19 mouse cellular contexts compared by ENCODE assay signal in the genomic region with DNA sequence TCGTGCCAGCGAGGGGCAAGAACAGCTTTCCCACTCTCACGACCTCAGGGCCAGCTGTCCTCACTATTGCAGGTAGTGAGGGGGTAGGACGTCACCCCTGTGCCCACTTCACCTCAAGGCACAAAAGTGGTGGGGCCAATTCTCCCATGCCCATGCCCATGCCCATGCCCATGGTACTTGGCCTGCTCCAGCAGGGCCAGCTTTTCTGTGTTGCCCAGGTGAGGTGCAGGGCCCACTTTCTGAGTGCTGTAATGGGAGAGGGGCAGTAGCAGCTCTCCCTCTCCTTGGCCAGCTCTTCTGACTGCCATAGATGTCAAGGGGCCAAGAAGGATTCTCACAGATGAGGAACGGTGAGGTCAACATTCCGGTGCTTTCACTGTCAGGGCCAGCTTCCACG.
DNase-seq lines count a peak whose midpoint lies in the region; ATAC-seq and TF ChIP-seq lines count a peak whose summit lies in the region.
"Had no signal": no experiment of that assay in that cellular context is flagged by ENCODE, and none has a peak within 500 bp of the region (broad histone marks: within the 10 kb centered on the region; RNA-seq: fewer than 3 reads in every experiment).

No protein-coding gene starts in this region.

- TF ChIP-seq CTCF in stomach, postnatal 0 days (IDR thresholded peaks at IDR 0.05; ENCODE audit: low read depth) = no peak

- 86% methylated on average over 7 of the region's 7 CpGs for WGBS in hindbrain, embryonic 13.5 days
- WGBS in hindbrain, embryonic 12.5 days = 85% methylated on average over 7 of the region's 7 CpGs
- 77% methylated on average over 7 of the region's 7 CpGs for whole genome bisulfite sequencing in kidney, embryonic 16.5 days
- WGBS in midbrain, embryonic 11.5 days = 83% methylated on average over 7 of the region's 7 CpGs
- 94% methylated on average over 7 of the region's 7 CpGs for WGBS in midbrain, embryonic 10.5 days
- WGBS in stomach, embryonic 14.5 days = 85% methylated on average over 7 of the region's 7 CpGs
- 84% methylated on average over 7 of the region's 7 CpGs for WGBS in stomach, postnatal 0 days

- TF ChIP-seq EP300 in stomach, postnatal 0 days (optimal IDR thresholded peaks at IDR 0.05) = no peak

- no peaks in the 10 kb centered on the region for H3K36me3 ChIP-seq in hindbrain, embryonic 13.5 days
- no peaks in the 10 kb centered on the region for H3K36me3 ChIP-seq in hindbrain, embryonic 12.5 days
- no peaks in the 10 kb centered on the region for H3K36me3 ChIP-seq in kidney, embryonic 16.5 days (ENCODE audit: insufficient read depth, low read length)
- no peaks in the 10 kb centered on the region for H3K36me3 ChIP-seq in midbrain, embryonic 11.5 days (ENCODE audit: control insufficient read depth, insufficient read depth, low read length)
- no peaks in the 10 kb centered on the region for H3K36me3 ChIP-seq in midbrain, embryonic 10.5 days
- no peaks in the 10 kb centered on the region for H3K36me3 ChIP-seq in stomach, embryonic 14.5 days (ENCODE audit: control insufficient read depth, insufficient read depth, low read length)
- no peaks in the 10 kb centered on the region for H3K36me3 ChIP-seq in stomach, postnatal 0 days (ENCODE audit: control insufficient read depth, insufficient read depth, low read length)
- H3K36me3 ChIP-seq: embryonic facial prominence, embryonic 13.5 days; heart, embryonic 13.5 days had no signal

- no peak overlapping the region for H3K9ac ChIP-seq in hindbrain, embryonic 13.5 days
- no peak overlapping the region for H3K9ac ChIP-seq in hindbrain, embryonic 12.5 days
- no peak overlapping the region for H3K9ac ChIP-seq in kidney, embryonic 16.5 days (replicated peaks; ENCODE audit: low read length)
- no peak overlapping the region for H3K9ac ChIP-seq in midbrain, embryonic 11.5 days (ENCODE audit: low read length)
- H3K9ac ChIP-seq in stomach, embryonic 14.5 days (replicated peaks; ENCODE audit: low read depth, low read length) = no peak overlapping the region
- no peak overlapping the region for H3K9ac ChIP-seq in stomach, postnatal 0 days (ENCODE audit: low read length)
- H3K9ac ChIP-seq: embryonic facial prominence, embryonic 13.5 days; forebrain, embryonic 13.5 days; heart, embryonic 13.5 days had no signal

- H3K27me3 ChIP-seq in hindbrain, embryonic 13.5 days = no peaks in the 10 kb centered on the region
- H3K27me3 ChIP-seq in hindbrain, embryonic 12.5 days = no peaks in the 10 kb centered on the region
- H3K27me3 ChIP-seq in kidney, embryonic 16.5 days (ENCODE audit: insufficient read depth, low read length) = no peaks in the 10 kb centered on the region
- no peaks in the 10 kb centered on the region for H3K27me3 ChIP-seq in midbrain, embryonic 11.5 days (ENCODE audit: control insufficient read depth, insufficient read depth, low read length)
- no peaks in the 10 kb centered on the region for H3K27me3 ChIP-seq in midbrain, embryonic 10.5 days (ENCODE audit: low read depth, poor library complexity, severe bottlenecking)
- no peaks in the 10 kb centered on the region for H3K27me3 ChIP-seq in stomach, embryonic 14.5 days (ENCODE audit: control insufficient read depth, insufficient read depth, low read length)
- H3K27me3 ChIP-seq in stomach, postnatal 0 days (ENCODE audit: control insufficient read depth, insufficient read depth, low read length) = no peaks in the 10 kb centered on the region
- H3K27me3 ChIP-seq: CH12.LX; embryonic facial prominence, embryonic 13.5 days; forebrain, embryonic 13.5 days; heart, embryonic 13.5 days had no signal

- no peaks in the 10 kb centered on the region for H3K9me3 ChIP-seq in hindbrain, embryonic 13.5 days
- no peaks in the 10 kb centered on the region for H3K9me3 ChIP-seq in hindbrain, embryonic 12.5 days (replicated peaks)
- H3K9me3 ChIP-seq in kidney, embryonic 16.5 days (ENCODE audit: low read length) = no peaks in the 10 kb centered on the region
- H3K9me3 ChIP-seq in midbrain, embryonic 11.5 days (ENCODE audit: control insufficient read depth, low read length) = no peaks in the 10 kb centered on the region
- H3K9me3 ChIP-seq in midbrain, embryonic 10.5 days (replicated peaks) = no peaks in the 10 kb centered on the region
- no peaks in the 10 kb centered on the region for H3K9me3 ChIP-seq in stomach, embryonic 14.5 days (ENCODE audit: control insufficient read depth, low read depth, low read length)
- no peaks in the 10 kb centered on the region for H3K9me3 ChIP-seq in stomach, postnatal 0 days (ENCODE audit: control insufficient read depth, low read length)
- H3K9me3 ChIP-seq: embryonic facial prominence, embryonic 13.5 days; forebrain, embryonic 13.5 days; heart, embryonic 13.5 days had no signal

- no peak overlapping the region for H3K4me3 ChIP-seq in hindbrain, embryonic 13.5 days
- no peak overlapping the region for H3K4me3 ChIP-seq in hindbrain, embryonic 12.5 days
- H3K4me3 ChIP-seq in kidney, embryonic 16.5 days (ENCODE audit: low read length) = no peak overlapping the region
- H3K4me3 ChIP-seq in midbrain, embryonic 11.5 days (ENCODE audit: low read depth, low read length) = no peak overlapping the region
- H3K4me3 ChIP-seq in midbrain, embryonic 10.5 days = no peak overlapping the region
- no peak overlapping the region for H3K4me3 ChIP-seq in stomach, embryonic 14.5 days (ENCODE audit: low read depth, low read length)
- H3K4me3 ChIP-seq in stomach, postnatal 0 days (ENCODE audit: low read depth, low read length) = no peak overlapping the region
- H3K4me3 ChIP-seq: embryonic facial prominence, embryonic 13.5 days; forebrain, embryonic 13.5 days; gastrocnemius, adult 2 months; heart, embryonic 13.5 days had no signal

- H3K4me2 ChIP-seq in hindbrain, embryonic 13.5 days = no peak overlapping the region
- H3K4me2 ChIP-seq in hindbrain, embryonic 12.5 days (replicated peaks) = no peak overlapping the region
- no peak overlapping the region for H3K4me2 ChIP-seq in kidney, embryonic 16.5 days (replicated peaks; ENCODE audit: low read depth, low read length)
- H3K4me2 ChIP-seq in midbrain, embryonic 11.5 days = no peak overlapping the region
- no peak overlapping the region for H3K4me2 ChIP-seq in stomach, embryonic 14.5 days (replicated peaks; ENCODE audit: low read depth, low read length)
- H3K4me2 ChIP-seq in stomach, postnatal 0 days (replicated peaks; ENCODE audit: low read depth) = no peak overlapping the region
- H3K4me2 ChIP-seq: embryonic facial prominence, embryonic 13.5 days; forebrain, embryonic 13.5 days; heart, embryonic 13.5 days had no signal

- H3K4me1 ChIP-seq in hindbrain, embryonic 13.5 days (replicated peaks) = no peaks in the 10 kb centered on the region
- no peaks in the 10 kb centered on the region for H3K4me1 ChIP-seq in hindbrain, embryonic 12.5 days
- no peaks in the 10 kb centered on the region for H3K4me1 ChIP-seq in kidney, embryonic 16.5 days (ENCODE audit: insufficient read depth, low read length)
- no peaks in the 10 kb centered on the region for H3K4me1 ChIP-seq in midbrain, embryonic 11.5 days (ENCODE audit: control insufficient read depth, insufficient read depth, low read length)
- peaks cover 14% of the 10 kb centered on the region for H3K4me1 ChIP-seq in midbrain, embryonic 10.5 days
- no peaks in the 10 kb centered on the region for H3K4me1 ChIP-seq in stomach, embryonic 14.5 days (ENCODE audit: control insufficient read depth, insufficient read depth, low read length)
- H3K4me1 ChIP-seq in stomach, postnatal 0 days (replicated peaks; ENCODE audit: control insufficient read depth, insufficient read depth) = no peaks in the 10 kb centered on the region
- H3K4me1 ChIP-seq: embryonic facial prominence, embryonic 13.5 days had no signal

- DNase-seq in kidney, adult 18-20 months = no peak
- DNase-seq in midbrain, embryonic 11.5 days (ENCODE audit: low spot score, missing footprints) = no peak
- DNase-seq in midbrain, embryonic 10.5 days (ENCODE audit: low spot score) = no peak
- no peak for DNase-seq in stomach, postnatal 0 days (ENCODE audit: low spot score)
- DNase-seq: adrenal gland, adult 2 months; adrenal gland, postnatal 25 days; cerebellum, adult 18-20 months; cerebellum, adult 9-11 months; cerebellum, postnatal 36 days; heart, postnatal 4 days had no signal

- ATAC-seq in hindbrain, embryonic 13.5 days (ENCODE audit: low FRiP score) = 0 out of 2 replicates have a peak, but pooled peaks have one; percentile 52
- ATAC-seq in hindbrain, embryonic 12.5 days (ENCODE audit: low FRiP score) = no peak
- ATAC-seq in kidney, embryonic 16.5 days (ENCODE audit: low FRiP score, low TSS enrichment) = peak; percentile 54; the same call in 1 of the 2 replicates
- ATAC-seq in midbrain, embryonic 11.5 days (ENCODE audit: low FRiP score) = 0 out of 2 replicates have a peak, but pooled peaks have one; percentile 44
- 0 out of 2 replicates have a peak, but pooled peaks have one; percentile 14 for ATAC-seq in stomach, embryonic 14.5 days (ENCODE audit: insufficient number of reproducible peaks, insufficient read depth, low FRiP score, low read depth)
- no peak for ATAC-seq in stomach, postnatal 0 days (ENCODE audit: low FRiP score, low TSS enrichment)
- ATAC-seq: forebrain, embryonic 13.5 days had no signal

- no peak overlapping the region for H3K27ac ChIP-seq in hindbrain, embryonic 13.5 days
- no peak overlapping the region for H3K27ac ChIP-seq in hindbrain, embryonic 12.5 days
- no peak overlapping the region for H3K27ac ChIP-seq in kidney, embryonic 16.5 days (ENCODE audit: low read length)
- H3K27ac ChIP-seq in midbrain, embryonic 11.5 days (ENCODE audit: low read depth, low read length) = no peak overlapping the region
- H3K27ac ChIP-seq in midbrain, embryonic 10.5 days (replicated peaks) = no peak overlapping the region
- no peak overlapping the region for H3K27ac ChIP-seq in stomach, embryonic 14.5 days (ENCODE audit: low read length)
- no peak overlapping the region for H3K27ac ChIP-seq in stomach, postnatal 0 days (replicated peaks)
- H3K27ac ChIP-seq: embryonic facial prominence, embryonic 13.5 days; forebrain, embryonic 13.5 days; gastrocnemius, adult 2 months; heart, embryonic 13.5 days had no signal

Comparison
In these comparisons a context has a peak if more than half of its experiments do, and no peak if none do; other contexts are left out.
1. ATAC-seq: peak in hindbrain, embryonic 13.5 days (single experiment), kidney, embryonic 16.5 days (single experiment), midbrain, embryonic 11.5 days (single experiment) and stomach, embryonic 14.5 days (single experiment); none in hindbrain, embryonic 12.5 days (single experiment) and stomach, postnatal 0 days (single experiment).